Mouse (Mus musculus) thymus, adult 2 months (tissue): ENCODE data around the gene Cox19. TPM values are rescaled to one million over a fixed set of nuclear protein-coding genes. Genes with fewer than 3 reads are reported as not detected.

Source experiments
- DNase-seq: peaks from one replicate; pipeline ENCODE4 v3.0.0; 2021
- H3K27ac ChIP-seq: fragments of 200-500 bp; 2 replicates; pipeline ENCODE4 v1.5.1; 2012; ENCODE audit warnings: low read length, control low read depth; ENCODE audit not compliant: control insufficient read depth, insufficient read depth
- H3K27me3 ChIP-seq: fragments of 200-500 bp; 2 replicates; pipeline ENCODE4 v1.6.1; 2012; ENCODE audit warnings: mild to moderate bottlenecking, low read length, moderate library complexity, mixed read lengths; ENCODE audit not compliant: control insufficient read depth, insufficient read depth
- H3K36me3 ChIP-seq: fragments of 200-500 bp; 2 replicates; pipeline ENCODE4 v1.6.1; 2012; ENCODE audit warnings: mild to moderate bottlenecking, low read length, moderate library complexity; ENCODE audit not compliant: control insufficient read depth, insufficient read depth
- H3K4me1 ChIP-seq: fragments of 200-500 bp; replicated peaks from 2 replicates; pipeline ENCODE4 v1.6.1; 2012; ENCODE audit warnings: low read length; ENCODE audit not compliant: control insufficient read depth, insufficient read depth
- H3K4me3 ChIP-seq: fragments of 200-500 bp; 2 replicates; pipeline ENCODE4 v1.5.1; 2012; ENCODE audit warnings: mild to moderate bottlenecking, low read length, control low read depth, moderate library complexity; ENCODE audit not compliant: control insufficient read depth, insufficient read depth
- CTCF ChIP-seq: fragments of 200-500 bp; IDR thresholded peaks from 2 replicates; pipeline ENCODE4 v1.5.1; 2012; ENCODE audit warnings: mild to moderate bottlenecking, control low read depth, low read length, moderate library complexity, borderline replicate concordance; ENCODE audit not compliant: control insufficient read depth, poor library complexity, insufficient read depth; ENCODE audit errors: extremely low read depth
- POLR2A ChIP-seq: fragments of 200-500 bp; IDR thresholded peaks from 2 replicates; pipeline ENCODE4 v1.6.1; 2012; ENCODE audit warnings: mild to moderate bottlenecking, low read length, control low read depth, moderate library complexity; ENCODE audit not compliant: control insufficient read depth, poor library complexity, insufficient read depth; ENCODE audit errors: extremely low read depth
- WGBS: fragments of 180-500 bp; shearing (Covaris S2); methylation state at CpG from one replicate; pipeline ENCODE4 v1.1.7; 2018; 5-methylcytosine and 5-hydroxymethylcytosine counted together
- polyA plus RNA-seq: library from polyadenylated mRNA; depleted of rRNA; stranded (reverse); fragments of >200 nt; gene quantifications from 2 replicates; pipeline ENCODE4 v1.2.3, GENCODE M21; 2012

The Cox19 gene
- polyA plus RNA-seq, 1 experiment, result 99.2 TPM

- TF ChIP-seq CTCF (no peak), POLR2A (no peak)
- Histone ChIP-seq H3K4me3 (no peak overlapping the region), H3K36me3 (no peaks in the 10 kb centered on the region), H3K27ac (no peak overlapping the region), H3K27me3 (no peaks in the 10 kb centered on the region), H3K4me1 (peaks cover 8% of the 10 kb centered on the region; the same call in 1 of the 2 replicates)
- 60% methylated on average over 13 of the region's 13 CpGs for WGBS
- no peak for DNase-seq
These were observed 25.0 kb downstream of the Cox19 start for GRCm38 (mm10) chr5:139326111-139326696.

DNA sequence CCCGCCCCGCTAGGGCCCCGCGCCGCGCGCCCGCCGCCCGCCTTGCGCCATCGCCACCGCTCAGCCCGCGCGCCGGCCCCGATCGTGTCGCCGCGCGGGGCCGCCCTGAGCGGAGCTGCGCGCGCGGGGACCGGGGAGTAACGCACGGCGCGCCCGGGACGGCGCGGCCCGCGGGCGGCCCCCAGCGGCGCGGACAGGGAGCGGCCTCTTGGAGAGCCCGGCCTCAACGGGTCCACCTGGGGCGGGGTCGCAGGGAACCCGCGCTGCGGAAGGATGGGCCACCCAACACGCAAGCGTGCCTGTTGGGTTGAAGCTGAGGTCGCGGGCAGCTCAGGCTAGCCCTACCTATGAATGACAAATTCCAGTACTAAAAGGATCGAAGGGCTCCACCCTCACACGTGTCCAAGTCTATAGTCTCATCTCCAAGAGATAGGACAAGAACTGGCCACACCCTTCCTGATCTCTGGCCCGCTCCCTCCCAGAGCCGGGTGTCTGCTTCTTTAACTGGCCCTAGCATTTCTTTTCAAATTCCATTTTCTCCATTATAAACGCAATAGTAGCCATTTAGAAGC is 25.7 kb downstream of the Cox19 start, which contains the start of gene Adap1:
Gene Adap1 (minus strand): TSS at position 228 of the 572 bp plus-strand sequence.
- Histone ChIP-seq H3K4me1 (peaks cover 8% of the 10 kb centered on the region; the same call in 1 of the 2 replicates), H3K36me3 (no peaks in the 10 kb centered on the region), H3K4me3 (peak within 1 kb of the TSS; percentile 40), H3K27ac (no peak within 1 kb of the TSS), H3K27me3 (no peaks in the 10 kb centered on the region)
- TF ChIP-seq CTCF (peak; percentile 73), POLR2A (no peak)
- peak; percentile 63 for DNase-seq
- 3% methylated on average over 61 of the region's 61 CpGs for WGBS

DNA sequence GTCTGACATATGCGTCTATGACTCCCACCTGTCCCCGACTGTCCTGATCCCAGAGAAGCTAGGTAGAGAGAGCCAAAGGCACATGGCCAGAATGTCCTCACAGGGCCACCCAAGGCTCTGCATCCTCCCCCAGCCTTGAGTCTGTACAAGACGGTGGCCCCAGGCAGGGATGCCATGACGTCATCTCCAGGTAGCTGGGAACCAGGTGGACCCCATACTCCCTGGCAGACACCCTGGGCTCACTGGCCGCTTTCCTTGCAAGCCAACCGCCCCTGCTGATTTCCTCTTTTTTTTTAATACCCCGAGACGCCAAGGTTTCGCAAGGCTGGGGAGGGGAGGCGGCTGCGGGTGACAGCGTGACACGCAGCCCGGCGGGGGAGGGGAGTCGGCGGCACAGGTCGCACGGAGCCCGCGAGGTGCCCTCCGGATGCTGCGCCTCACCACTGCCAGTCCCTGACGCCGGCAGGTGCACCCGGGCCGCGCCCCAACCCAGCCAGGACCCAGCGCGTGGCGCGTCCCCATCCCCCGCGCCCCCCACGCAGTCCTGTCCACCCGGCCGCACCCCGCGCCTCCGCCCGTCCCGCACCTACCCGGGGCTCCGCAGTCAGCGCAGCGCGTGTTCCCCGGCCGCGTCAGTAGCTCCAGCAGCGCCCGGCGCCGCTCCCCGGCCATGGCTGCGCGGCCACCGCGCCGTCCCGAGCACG is 26.4 kb downstream of the Cox19 start:
- Histone ChIP-seq H3K27me3 (no peaks in the 10 kb centered on the region), H3K4me1 (peaks cover 8% of the 10 kb centered on the region; the same call in 1 of the 2 replicates), H3K36me3 (no peaks in the 10 kb centered on the region), H3K4me3 (peak overlapping the region; percentile 40), H3K27ac (no peak overlapping the region)
- peak; percentile 40 for DNase-seq
- TF ChIP-seq POLR2A (no peak), CTCF (no peak)
- WGBS, result 1% methylated on average over 59 of the region's 62 CpGs

- DNase-seq, result no peak
- H3K27me3 ChIP-seq, result no peaks in the 10 kb centered on the region
- 69% methylated on average over 5 of the region's 5 CpGs for WGBS
- H3K4me1 ChIP-seq, result peaks cover 8% of the 10 kb centered on the region; the same call in 1 of the 2 replicates
- H3K27ac ChIP-seq, result no peak overlapping the region
- TF ChIP-seq CTCF (no peak), POLR2A (no peak)
- H3K36me3 ChIP-seq, result no peaks in the 10 kb centered on the region
- no peak overlapping the region for H3K4me3 ChIP-seq
These were observed 27.1 kb downstream of the Cox19 start for GRCm38 (mm10) chr5:139324045-139324491.

DNA sequence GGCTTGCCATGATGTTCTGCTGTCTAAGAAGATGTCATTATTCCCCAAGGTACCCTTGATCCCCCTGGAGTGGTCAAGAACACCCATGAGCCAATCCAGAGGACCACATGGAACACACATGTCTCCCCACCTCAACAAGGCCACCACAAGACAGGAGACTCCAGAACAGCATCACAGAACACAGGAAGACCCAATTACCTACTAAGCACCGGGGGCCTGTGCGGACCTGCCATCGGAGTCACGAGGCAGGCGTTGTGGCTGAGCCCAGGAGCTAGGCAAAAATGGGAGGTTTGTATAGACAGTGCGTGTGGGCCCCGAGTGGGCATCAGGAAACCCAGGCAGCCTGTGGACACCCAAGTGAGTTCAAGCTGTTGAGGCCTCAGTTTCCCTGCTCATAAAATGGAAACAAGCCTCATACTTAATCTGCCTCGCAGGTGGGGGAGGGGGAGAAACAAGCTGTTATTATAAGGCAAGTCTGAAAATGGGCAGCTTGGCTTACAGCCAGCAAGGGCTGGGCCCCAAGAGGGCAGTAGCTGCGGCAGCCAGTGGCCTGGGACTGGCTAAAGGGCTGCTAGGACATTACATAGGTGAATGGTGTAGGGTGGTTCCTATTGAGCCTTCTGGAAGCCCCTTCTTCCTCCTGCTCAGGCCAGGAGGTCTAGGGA is 27.8 kb downstream of the Cox19 start:
- peaks cover 8% of the 10 kb centered on the region; the same call in 1 of the 2 replicates for H3K4me1 ChIP-seq
- WGBS, result 91% methylated on average over 9 of the region's 9 CpGs
- no peak for DNase-seq
- no peak overlapping the region for H3K4me3 ChIP-seq
- H3K27ac ChIP-seq, result no peak overlapping the region
- TF ChIP-seq CTCF, result no peak
- no peaks in the 10 kb centered on the region for H3K36me3 ChIP-seq
- no peaks in the 10 kb centered on the region for H3K27me3 ChIP-seq

- Histone ChIP-seq H3K27me3 (no peaks in the 10 kb centered on the region), H3K4me1 (peaks cover 10% of the 10 kb centered on the region; the same call in 1 of the 2 replicates), H3K36me3 (no peaks in the 10 kb centered on the region), H3K27ac (no peak overlapping the region), H3K4me3 (no peak overlapping the region)
- TF ChIP-seq POLR2A, result no peak
- TF ChIP-seq CTCF, result no peak
- no peak for DNase-seq
- WGBS, result 92% methylated on average over 6 of the region's 6 CpGs
These were observed 29.9 kb downstream of the Cox19 start for GRCm38 (mm10) chr5:139321331-139321730.
